Mouse (Mus musculus) kidney, adult 11 months (tissue): ENCODE measurements around the gene Ndufa4l2.

Source experiments
- DNase-seq: peaks from one replicate; pipeline ENCODE4 v3.0.0; 2022

Ndufa4l2 gene

DNA sequence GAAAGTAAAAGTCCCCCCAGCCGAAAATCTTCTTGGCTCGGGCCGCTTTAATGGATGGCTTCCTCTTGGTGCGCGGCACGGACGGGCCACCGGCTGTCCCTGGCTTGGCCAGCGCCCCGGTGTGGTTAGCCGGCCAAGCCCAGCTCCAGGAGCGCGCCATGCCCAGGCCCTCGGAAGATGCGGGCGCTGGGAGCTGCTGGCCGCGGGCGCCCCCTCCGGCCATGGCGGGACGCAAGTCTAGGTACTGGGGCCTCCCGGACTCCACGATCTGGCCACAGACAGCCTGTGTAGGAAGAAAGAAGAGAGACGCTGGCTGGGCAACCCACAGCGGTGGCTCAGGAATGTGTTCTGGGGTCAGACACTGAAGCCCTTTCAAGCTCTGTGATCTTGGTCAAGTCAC, 11.9 kb downstream of the Ndufa4l2 start:
- peak; percentile 59 for DNase-seq

DNA sequence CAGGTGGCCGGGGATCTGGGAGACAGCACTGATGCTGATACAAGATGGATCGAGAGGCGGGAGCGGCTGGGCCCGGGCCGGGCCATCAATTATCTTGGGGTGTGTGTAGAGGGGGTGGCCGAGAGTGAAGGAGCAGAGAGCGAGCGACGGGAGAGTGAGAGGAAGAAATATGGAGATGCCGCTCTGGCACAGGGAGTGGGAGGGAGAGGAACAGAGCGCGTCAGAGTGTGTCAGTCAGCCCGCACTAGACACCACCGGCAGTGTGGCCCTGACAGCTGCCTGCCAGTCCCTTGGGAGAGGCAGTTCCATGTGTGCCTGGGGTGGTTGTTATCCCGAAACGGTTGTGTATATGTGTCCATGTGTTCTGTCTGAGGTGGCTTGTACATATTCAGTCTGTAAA, 12.7 kb downstream of the Ndufa4l2 start:
- DNase-seq = no peak

DNA sequence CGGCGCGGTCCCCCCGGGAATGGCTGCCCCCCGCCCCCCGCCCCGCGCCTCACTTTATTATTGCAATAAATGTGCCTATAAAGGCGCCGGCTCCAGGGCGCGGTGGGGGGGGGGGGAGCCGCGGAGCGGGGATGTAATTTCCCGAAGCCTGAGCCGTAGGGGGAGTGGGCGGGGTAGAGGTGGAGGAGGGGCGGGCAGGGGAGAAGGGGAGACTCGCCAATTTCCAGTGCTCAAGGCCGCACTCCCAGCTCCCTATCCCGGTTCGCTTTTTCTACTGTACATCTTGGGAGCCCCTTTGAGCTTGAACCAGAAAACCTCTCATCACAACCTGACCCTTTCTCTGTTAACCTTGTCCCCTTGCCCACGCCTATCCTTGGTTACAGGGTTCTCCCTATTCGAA, 16.2 kb downstream of the Ndufa4l2 start:
- DNase-seq = no peak

DNA sequence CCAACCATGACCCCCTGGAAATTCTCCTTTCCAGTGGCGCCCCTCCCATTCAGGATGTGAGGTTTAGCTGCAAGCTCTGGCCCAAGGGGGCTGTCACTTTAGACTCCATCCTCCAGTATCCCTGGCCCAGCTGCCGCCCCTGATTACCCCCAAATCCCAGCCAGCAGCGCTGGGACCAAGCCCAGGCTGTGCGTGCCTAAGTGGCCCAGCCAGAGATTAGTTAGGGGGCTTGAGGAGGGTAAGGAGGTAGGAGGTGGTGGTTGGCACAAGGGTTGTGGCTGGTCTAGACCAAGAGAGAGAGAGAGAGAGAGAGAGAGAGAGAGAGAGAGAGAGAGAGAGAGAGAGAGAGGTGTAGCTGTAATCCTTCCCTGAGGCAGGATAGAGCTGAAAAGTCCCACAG, 16.8 kb downstream of the Ndufa4l2 start:
- DNase-seq = no peak

DNA sequence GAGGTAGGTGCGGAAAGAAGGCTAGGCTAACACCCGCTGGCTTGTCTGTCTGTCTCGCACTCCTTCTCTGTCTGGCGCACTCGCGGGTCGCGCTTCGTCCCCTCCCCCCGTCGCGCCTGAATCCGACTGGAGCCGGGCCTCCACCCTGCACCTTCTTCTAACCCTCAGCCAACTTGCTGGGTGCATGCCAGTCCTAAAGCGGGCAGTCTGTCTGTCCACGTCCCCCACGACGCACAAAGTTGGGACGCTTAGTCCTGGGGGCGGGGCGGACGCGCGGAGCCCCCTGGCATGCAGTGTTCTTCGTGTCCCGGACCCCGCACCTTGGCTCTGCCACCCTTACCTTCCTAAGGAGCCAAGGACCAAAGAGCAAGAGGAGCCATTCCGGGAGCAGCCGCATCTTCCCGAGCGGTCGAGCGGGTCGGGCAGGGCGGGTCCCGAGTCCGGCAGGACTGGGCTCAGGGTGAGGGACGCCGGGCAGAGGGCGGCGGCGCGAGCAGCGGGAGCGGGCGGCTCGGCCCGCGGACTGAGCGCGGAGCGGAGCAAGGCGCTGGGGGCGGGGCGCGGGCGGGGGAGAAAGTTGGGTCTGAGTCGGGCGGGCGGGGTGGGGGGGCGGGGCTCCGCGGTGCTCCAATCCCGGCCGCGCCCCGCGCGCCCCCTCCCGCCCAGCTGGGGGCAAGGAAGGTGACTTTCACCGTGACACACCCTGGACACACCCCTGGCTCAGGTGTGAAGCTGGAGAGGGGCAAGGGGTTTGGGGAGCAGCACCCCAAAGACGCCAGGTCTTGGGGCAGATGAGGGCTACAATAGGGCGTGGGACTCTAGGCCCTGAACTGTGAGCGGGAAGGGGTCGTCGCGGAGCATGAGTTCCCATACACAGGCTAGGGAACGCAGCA, 19.5 kb downstream of the Ndufa4l2 start, which contains the start of gene Nxph4:
Nxph4 (minus strand) TSS at position 524 of the 893 bp plus-strand sequence.
- DNase-seq = peak; percentile 42

DNA sequence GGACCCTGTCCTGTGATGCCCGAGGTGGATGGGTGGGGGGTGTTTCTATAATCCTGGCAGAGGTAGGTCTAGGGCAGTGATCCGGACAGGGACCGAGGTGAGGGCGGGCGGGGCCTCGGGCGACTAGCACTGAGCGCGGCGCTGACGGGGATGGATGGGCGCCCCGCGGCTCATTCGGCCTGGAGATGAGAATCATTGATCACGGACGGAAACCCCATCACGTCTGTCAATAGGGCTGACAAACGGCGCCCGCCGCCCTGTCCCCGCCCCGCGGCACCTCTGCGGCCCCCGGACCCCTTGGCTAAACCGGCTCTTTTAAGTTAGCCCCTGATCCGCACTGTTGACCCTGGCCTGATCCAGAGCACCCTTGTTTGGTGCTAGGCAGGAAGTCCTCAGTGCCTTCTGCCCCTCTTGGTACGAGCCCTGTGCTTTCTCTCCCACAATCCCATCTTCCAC, 20.2 kb downstream of the Ndufa4l2 start:
- no peak for DNase-seq

DNA sequence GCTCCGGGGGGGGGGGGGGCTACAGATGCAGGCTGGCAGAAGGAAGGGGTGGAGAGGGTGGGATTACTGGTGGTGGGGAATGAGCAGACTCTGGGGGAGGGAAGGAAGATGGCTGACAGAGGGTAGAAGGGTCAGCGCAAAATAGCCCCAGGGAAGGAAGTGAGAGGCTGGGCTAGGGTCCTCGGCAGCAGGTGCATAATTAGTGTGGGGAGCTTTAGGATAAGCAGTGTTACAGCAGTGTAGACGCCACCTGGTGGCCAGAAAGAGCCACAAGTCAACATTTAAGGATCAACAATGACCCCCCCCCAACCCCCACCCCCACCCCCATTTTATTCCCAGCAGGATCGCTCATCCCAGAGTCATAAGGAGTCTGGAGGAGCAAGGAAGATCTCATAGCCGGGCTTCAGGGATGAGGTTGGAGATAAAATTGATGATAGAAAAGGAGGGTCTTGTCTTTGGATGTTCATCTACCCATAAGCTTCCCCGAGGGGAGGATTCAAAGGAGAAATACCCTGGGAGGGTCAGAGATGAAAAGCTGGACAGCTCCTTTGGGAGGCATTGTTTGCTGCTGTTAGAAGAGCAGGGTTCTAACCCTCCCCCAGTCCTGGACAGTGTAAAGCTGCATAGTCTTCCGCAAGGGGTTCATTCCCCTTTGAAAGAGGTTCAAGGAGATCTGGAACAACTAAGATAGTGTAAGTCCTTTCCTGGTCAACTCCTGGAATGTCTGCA, 22.0 kb downstream of the Ndufa4l2 start:
- no peak for DNase-seq

DNA sequence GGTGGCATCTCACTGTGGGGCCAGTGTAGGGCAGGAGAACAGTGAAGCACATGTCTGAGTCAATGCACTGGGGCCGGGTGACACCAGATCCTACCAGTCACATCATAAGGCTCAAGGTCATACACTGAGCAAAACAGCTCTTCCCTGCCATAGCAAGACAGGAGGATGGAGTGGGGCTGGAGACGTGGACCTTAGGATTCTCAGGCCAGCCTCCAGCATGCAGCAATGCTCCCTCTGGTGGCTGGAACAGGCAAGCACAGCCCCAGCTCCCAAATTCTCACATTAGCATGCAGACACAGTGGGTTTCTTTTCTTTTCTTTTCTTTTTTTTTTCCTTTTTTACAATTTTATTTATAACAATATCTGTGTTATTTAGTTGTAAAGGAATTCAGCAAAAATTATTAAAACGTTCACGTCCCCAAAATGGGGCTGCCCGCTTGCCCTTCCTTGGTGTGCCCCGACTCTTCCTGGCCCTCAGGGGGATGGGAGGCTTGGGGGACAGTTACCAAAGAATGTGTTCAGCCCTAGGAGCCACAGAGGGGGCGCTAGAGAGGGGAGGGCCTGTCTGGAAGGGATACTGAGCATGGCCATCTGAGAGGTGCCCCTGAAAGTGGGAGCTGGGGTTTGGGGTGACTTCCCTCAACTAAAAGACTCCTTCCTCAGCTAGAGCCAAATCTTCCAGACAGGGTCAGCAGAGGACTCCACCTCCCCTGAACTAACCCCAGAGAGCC, 23.3 kb downstream of the Ndufa4l2 start:
- DNase-seq = peak; percentile 76

DNA sequence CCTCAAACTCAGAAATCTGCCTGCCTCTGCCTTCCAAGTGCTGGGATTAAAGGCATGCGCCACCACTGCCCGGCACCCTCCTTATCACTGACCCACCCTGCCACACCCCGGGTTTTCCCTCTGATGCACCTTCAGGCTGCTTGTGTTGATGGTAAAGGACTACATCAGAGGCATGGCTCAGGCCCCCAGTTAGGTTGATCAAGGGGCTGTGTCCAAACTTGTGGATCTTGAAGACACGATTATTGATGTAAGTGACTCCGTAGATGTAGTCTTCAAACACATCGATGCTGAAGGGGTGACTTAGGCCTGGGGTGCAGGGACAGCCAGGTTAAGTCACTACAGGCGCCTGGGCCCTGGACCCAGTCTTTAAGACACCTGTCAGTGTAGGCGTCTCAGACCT, 26.7 kb downstream of the Ndufa4l2 start:
- DNase-seq = no peak

DNA sequence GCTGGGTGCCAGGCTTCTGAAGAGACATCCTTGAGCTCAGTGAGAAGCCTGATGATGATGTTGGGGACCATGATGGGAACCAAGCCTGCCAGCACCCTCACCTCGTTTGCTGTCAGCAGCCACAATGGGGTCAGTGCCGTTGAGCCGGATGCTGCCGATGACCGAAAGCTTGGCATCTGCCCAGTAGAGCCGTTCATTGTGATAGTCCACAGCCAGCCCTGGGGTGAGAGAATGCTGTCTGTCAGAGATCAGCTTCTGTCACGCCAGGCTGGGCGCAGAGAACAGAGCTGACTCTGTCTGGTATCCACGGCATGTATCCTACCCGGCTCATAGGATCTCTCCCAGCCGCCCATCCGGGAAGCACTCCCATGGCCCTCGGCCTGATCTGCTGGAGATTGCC, 27.3 kb downstream of the Ndufa4l2 start:
- DNase-seq = no peak

DNA sequence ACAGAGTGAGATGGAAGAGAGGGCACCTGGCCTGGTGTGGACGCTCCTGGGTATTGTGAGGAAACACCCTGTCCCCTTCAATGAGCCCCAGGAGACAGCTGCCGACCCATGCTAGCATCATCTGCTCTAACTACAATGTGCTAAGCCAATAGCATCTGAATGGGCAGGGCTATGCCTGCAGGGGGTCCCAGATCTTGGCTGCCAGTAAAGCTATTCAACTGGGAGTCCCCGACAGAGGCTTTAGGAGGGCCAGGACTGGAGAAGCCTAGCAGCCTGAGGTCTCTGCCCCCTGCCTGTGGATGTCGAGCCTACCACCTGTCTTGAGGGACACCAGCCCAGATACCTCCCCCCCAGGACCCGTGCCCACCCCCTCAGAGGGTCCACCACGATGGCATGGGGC, 28.0 kb downstream of the Ndufa4l2 start:
- no peak for DNase-seq

DNA sequence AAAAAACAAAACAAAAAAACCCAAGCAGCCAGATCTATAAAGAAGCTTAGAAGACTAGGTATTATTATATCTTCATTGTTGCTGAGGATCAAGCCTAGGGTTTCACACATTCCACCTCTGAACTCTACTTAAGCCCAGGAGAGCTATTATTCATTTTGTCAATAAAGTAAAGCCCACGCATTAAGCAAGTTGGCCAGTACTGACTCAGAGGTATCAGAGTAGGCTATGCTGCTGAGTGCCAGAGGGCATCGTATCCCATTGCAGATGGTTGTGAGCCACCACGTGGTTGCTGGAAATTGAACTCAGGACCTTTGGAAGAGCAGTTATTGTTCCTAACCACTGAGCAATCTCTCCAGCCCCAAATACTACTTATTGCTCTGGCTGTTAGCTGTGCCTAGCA, 29.1 kb downstream of the Ndufa4l2 start:
- no peak for DNase-seq

DNA sequence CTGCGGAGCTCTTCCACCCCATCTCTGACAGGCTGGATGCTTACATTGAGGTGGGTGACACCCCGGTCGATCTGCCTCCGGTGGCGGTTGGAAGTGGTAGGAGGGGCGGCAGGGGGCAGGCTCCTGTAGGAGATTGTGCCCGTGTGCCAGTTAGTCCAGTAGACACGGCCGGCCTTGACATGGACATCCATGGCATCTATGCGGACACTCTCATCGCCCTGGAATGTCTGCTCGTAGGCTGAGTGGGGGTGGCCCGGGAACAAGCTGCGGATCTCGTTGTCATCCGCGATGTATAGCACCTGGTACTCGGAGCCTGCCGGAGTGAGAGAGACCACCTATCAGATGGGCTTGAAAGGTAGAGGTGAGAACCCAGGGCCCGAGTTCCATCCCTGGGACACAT, 29.6 kb downstream of the Ndufa4l2 start:
- no peak for DNase-seq

DNA sequence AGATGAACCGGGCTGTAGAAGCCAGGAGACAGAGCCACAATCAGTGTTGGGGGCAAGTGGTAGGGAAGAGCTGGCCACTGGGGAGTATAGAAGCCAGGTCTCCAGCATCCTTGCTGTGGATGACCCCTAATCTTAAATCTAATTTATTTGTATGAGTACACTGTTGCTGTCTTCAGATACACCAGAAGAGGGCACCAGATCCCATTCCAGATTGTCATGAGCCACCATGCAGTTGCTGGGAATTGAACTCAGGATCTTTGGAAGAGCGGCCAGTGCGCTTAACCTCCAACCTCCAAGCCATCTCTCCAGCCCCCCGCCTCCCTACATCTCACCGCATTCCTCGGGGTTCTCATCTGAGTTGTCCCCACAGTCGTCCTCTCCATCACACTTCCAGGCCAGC, 31.7 kb downstream of the Ndufa4l2 start:
- no peak for DNase-seq

DNA sequence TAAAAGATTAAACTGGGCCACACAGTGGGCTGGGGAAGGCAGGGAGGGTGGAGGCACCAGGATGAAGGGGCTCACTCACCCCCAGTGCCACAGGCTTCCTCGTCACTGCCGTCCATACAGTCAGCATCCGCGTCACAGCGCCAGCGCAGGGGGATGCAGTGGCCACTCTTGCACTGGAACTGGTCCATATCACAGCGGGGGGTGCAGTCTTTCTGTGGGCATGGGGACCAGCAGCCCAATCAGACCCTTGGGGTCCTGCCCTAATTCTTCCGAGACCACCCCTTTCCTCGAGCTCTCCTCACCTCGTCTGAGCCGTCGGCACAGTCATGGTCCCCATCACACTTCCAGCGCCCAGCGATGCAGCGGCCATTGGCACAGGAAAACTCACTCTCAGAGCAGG, 33.5 kb downstream of the Ndufa4l2 start:
- DNase-seq = no peak

DNA sequence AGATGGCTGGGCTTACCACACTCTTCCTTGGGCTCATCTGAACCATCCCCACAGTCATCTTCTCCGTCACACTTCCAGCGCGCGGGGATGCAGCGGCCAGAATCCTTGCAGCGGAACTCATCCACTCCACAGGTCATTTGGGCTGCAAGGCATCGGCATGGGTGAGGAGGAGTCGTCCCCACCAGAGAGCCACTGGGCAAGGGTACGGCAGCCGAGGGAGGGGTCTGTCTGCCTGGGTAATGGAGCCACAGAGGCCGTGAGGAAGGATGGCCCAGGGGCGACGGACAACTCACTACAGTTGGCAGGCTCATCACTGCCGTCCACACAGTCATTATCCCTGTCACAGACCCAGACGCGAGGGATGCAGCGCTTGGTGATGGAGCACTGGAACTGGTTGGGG, 35.1 kb downstream of the Ndufa4l2 start:
- DNase-seq = no peak

DNA sequence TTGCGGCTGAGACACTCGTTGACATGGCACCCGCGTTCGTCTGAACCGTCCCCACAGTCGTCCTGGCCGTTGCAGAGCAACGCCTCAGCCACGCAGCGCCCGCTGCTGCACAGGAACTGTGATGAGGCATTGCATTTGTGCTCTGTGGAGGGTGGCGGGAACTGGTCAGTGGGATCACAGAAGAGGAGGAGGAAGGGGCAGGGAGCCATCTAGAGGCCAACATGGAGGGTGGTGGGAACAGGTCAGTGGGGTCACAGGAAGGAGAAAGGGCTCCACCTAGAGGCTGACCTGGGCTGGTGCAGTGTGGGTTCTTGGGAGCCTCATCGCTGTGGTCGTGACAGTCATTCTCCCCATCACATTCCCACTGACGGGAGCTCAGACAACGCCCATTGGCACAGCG, 40.9 kb downstream of the Ndufa4l2 start:
- DNase-seq = no peak

DNA sequence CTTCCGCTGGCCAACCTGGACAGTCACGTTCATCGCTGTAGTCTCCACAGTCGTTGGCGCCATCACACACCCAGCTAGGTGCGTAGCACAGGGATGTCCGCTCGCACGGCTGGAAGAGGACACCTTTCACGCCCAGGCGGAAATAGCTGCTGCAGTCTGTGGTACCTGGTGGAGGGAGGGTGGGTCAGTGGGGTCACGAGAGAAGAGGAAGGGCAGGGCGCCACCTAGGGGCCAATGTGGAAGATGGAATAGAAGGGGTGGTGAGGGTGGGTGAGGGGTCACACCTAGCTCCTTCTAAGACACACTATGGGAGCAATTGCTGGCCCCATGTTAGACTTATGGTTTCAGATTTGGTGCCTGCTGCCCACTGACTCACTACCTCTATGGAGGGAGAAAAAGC, 42.6 kb downstream of the Ndufa4l2 start:
- DNase-seq = no peak

DNA sequence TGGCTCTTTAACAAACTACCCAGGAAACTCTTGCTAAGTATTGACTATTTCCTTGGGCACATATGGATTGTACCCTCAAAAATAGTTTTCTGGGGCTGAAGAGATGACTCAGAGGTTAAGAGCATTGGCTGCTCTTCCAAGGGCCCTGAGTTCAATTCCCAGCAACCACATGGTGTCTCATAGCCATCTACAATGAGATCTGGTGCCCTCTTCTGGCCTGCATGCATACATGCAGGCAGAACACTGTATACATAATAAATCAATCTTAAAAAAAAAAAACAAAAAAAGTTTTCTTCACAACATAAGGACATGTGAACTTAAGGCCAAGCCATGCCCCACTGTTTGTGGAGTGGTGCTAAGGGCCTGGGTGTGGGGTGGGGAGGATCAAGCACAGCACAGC, 46.4 kb downstream of the Ndufa4l2 start:
- DNase-seq = no peak

DNA sequence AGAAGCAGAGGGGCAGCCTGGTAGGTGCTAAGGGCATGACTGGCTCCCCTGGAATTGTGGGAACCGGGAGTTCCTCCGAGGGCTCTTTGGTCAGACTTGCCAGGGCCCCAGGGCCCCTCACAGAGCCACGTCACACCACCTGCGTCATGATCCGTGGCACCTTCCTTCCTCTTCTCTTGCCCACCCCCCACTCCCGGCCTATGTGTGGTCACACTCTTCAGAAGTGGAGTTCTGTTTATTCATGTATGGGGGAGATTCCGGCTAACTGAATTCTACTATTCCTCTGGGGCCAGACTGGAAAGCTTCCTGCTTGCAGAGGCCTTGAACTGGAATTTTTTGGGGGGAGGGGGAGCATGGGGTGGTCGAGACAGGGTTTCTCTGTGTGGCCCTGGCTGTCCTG, 49.1 kb downstream of the Ndufa4l2 start:
- DNase-seq = no peak

DNA sequence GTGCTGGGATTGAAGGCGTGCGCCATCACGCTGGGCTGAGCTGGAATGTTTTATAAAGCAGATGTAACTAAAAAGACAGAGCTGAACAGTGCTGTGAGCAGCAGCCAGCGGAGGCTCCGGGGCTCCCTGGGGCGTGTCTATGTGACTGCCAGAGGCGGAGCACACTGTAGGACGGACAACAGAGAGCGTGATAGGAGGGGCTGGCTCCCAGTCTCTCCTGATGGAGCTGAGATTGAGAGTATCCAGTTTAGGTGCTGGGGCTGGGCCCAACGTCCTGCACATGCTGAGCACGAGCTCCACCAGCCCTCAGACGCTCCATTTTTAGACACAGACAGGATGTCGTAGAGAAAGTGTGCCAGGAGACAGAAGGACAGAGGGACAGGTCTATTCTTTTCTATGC, 49.5 kb downstream of the Ndufa4l2 start:
- no peak for DNase-seq
